Mouse (Mus musculus) G1E-ER4 (cell line): ENCODE data around the gene Rtl10. TPM values are rescaled to one million over a fixed set of nuclear protein-coding genes. Genes with fewer than 3 reads are reported as not detected.

ENCODE experiments used
- GATA1 ChIP-seq: IDR thresholded peaks from one replicate; pipeline ENCODE4 v1.8.0; 2012; ENCODE audit warnings: low read length, inconsistent platforms
- polyA plus RNA-seq: library from polyadenylated mRNA; stranded (reverse); fragments of >175 nt; gene quantifications from 2 replicates; pipeline ENCODE4 v1.2.3, GENCODE M21; 2012

Rtl10 gene
- 6.8 and 7.7 TPM in 2 replicates for polyA plus RNA-seq

DNA sequence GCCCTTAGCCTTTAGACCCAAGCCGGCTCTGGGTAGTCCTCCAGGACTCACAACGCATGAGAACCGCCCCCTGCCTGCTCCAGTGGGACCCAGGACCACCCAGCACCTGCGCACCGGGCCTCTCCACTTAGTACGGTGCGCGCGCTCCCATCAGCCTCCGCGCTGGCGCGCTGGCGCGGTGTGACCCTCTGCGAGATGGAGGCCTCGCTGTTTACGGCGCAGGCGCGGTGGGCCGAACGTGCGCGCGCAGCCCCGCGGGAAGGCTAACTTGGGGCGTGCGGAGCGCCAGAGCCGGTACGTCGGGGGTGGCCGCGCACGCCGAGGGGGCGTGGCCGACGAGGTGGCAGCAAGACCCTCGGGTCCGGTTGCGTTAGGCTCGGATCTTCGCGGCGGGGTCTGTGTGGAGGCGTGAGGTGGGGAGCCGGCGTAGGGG lies at the start of gene Rtl10, which contains the start of gene Gnb1l:
Rtl10 (plus strand) TSS at position 344 of the 433 bp plus-strand sequence.
Gnb1l (plus strand) TSS at position 156 of the 433 bp plus-strand sequence.
- no peak for TF ChIP-seq GATA1

DNA sequence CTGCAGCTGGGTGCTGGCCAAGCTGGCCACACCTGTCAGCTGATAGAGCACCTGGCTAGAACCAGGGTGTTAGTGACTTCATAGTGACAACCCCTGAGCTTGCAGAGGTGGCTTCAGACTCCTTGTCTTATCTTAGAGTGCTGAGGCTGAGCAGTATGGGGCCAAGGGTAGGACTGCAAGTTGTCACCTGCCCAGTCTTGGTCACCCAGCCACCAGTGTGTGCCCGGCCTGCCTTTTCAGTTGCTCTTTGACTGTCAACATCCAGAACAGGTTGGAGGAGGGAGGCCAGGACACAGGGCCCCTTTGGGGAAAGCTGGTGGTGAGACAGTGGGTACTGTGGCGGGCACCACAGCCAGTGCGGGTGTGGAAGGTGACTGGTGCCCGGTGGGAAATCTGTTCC lies 49.7 kb upstream of the Rtl10 start:
- TF ChIP-seq GATA1: no peak

DNA sequence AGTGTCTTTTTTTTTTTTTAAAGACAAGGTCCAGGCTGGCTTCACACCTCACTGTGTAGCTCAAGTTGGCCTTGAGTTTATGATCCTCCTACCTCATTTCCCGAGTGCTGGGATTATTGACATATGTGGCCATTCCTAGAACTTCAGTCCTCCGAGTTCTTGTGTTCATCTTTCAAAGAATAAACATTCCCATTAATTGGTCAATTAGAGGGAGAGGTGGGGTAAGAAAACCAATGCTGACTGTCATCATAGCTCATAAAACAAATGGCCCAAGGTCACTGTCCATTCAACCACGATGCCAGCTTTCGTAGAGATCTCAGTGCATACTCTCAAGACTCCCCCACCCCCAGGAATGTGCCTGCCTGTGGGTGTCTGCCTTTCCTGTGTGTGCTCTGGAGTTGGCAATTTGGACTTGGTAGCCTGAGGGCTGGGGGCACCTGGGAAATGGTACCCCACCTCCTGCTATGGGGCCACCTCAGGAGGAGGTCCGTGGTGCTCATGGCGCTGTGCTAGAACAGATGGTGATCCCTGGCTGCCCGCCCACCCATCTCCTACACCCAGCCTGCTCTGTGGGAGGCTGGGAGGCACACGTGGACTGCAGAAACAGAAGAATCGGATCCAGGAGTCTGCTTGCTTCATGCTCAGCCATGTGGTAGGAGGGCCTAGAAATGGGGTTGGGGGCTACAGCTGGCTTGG lies 47.1 kb upstream of the Rtl10 start:
- TF ChIP-seq GATA1: no peak

DNA sequence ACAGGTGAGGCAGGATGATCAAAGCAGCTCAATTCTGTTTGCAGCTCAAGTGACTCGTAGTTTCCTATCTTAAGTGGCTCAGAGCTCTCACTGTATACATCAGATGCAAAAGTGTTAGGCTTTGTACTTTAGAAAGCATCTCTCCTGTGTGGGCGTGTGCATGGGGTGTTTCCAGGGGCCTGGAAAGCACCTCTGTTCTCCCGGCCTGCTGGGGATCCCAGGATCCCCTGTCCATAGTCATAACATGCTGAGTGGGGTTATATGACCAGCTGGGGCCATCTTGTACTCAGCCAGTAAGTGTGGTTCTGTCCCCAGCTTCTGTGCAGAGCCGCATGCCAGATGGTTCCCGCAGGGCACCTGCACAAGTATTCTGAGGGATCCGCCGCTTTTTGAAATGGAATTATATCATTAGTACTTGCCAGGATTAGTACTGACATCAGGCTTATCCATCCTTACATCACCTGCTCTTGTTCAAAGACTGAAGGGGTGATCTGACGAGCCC lies 46.3 kb upstream of the Rtl10 start:
- no peak for TF ChIP-seq GATA1

- no peak for TF ChIP-seq GATA1
These were observed 44.9 kb upstream of the Rtl10 start for GRCm38 (mm10) chr16:18453846-18454245.

- TF ChIP-seq GATA1: no peak
These were observed 43.3 kb upstream of the Rtl10 start for GRCm38 (mm10) chr16:18455407-18455806.

GRCm38 (mm10) chr16:18458661-18459060 lies 40.0 kb upstream of the Rtl10 start:
- no peak for TF ChIP-seq GATA1

GRCm38 (mm10) chr16:18459335-18459954 lies 39.3 kb upstream of the Rtl10 start:
- TF ChIP-seq GATA1: no peak

- TF ChIP-seq GATA1: peak; percentile 92
These were observed 38.7 kb upstream of the Rtl10 start for GRCm38 (mm10) chr16:18459955-18460370.

DNA sequence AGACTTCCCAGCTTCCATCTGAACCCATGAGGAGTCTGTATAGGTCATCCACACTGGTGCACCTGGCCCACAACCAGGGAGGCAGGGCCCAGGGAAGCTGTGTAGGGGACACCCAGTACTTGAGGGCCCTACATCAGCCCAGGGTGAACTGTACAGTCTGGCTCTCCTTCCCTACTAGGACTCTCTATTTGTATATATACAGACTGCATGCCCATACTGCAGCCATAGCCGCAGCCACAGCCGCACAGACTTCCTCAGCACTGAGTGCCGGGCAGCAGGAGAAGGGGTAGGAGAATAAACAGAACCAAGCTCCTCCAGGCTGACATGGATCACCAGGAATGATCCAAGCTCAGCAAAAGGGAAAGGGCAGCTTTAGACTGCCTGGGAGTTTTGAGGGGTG lies 37.9 kb upstream of the Rtl10 start:
- TF ChIP-seq GATA1: no peak

DNA sequence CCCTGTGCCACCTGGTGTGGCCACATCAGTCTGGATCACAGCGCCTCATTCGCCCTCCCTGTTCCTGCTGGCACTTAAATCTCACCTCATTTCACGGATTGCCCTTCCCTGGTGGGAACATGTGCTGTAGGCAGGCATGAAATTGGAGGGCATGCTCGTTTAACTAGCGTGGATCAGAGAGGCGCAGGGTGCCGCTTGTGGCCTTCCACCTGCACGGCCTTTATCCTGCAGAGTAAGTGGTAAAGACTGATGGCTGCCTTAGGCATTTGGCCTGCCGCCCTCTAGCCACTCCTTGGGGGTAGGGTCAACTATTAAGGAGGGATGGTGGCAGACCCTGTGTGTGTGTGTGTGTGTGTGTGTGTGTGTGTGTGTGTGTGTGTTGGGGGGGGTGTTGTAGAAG lies 36.7 kb upstream of the Rtl10 start:
- TF ChIP-seq GATA1: no peak

GRCm38 (mm10) chr16:18462598-18462997 lies 36.1 kb upstream of the Rtl10 start:
- no peak for TF ChIP-seq GATA1

GRCm38 (mm10) chr16:18464271-18464670 lies 34.4 kb upstream of the Rtl10 start:
- TF ChIP-seq GATA1: no peak

GRCm38 (mm10) chr16:18470829-18471228 lies 27.9 kb upstream of the Rtl10 start:
- TF ChIP-seq GATA1: no peak

DNA sequence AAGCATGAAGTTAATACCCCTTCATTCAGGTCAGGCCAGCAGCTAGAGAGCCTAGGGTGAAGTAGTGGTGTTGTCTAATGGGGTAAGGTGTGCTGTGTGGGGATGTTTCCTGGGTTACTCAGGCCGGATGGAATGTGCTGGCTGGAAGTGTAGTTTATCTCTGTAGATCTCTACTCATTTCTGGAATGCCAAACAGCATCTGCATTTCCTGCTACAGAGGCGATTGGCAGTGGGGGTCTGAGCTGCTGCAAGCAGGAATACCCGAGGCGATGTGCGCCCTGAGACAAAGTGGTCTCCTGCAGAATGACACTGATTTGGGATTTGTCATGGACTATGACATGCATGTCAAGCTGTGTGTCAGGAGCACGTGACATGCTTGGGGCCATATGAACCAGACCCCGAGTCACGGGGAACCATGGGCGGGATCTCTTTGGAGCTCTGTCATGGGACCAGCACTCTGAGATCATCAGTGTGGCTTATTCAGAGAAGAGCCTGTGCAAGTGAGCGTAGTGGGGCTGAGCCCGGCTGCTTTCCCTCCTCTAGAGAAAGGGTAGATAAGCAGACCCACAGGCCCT lies 27.2 kb upstream of the Rtl10 start:
- no peak for TF ChIP-seq GATA1

GRCm38 (mm10) chr16:18471976-18472375 lies 26.7 kb upstream of the Rtl10 start:
- no peak for TF ChIP-seq GATA1
